Mouse (Mus musculus) megakaryocyte, embryonic 14.5 days (primary cell): Measurements from ENCODE around the gene Pfkl. TPM values are rescaled to one million over a fixed set of nuclear protein-coding genes. Genes with fewer than 3 reads are reported as not detected.
"Not testable (repeated sequence)": the region's sequence is repeated elsewhere in the genome, so short reads cannot be mapped to it uniquely, and the experiment has no call there.

ENCODE experiments used
- H3K27me3 ChIP-seq: replicated peaks from 2 replicates; pipeline ENCODE3; 2012; ENCODE audit warnings: inconsistent platforms
- H3K36me3 ChIP-seq: replicated peaks from 2 replicates; pipeline ENCODE3; 2012; ENCODE audit warnings: low read length, inconsistent platforms, mixed read lengths
- H3K4me1 ChIP-seq: 2 replicates; pipeline ENCODE4 v1.6.1; 2012; ENCODE audit warnings: inconsistent platforms
- H3K4me3 ChIP-seq: replicated peaks from 2 replicates; pipeline ENCODE3; 2012; ENCODE audit warnings: moderate library complexity, mild to moderate bottlenecking, inconsistent platforms
- H3K9me3 ChIP-seq: 2 replicates; pipeline ENCODE4 v1.6.1; 2012; ENCODE audit warnings: inconsistent platforms
- FLI1 ChIP-seq: IDR thresholded peaks from 2 replicates; pipeline ENCODE4 v1.6.1; 2012; ENCODE audit warnings: low read length, inconsistent platforms, mixed read lengths
- GATA1 ChIP-seq: IDR thresholded peaks from 3 replicates; pipeline ENCODE4 v1.6.1; 2012; ENCODE audit warnings: mixed read lengths, low read length, inconsistent platforms, borderline replicate concordance
- polyA plus RNA-seq: library from polyadenylated mRNA; stranded (reverse); fragments of >175 nt; gene quantifications from 2 replicates; pipeline ENCODE4 v1.2.3, GENCODE M21; 2012; ENCODE audit warnings: low replicate concordance; ENCODE audit not compliant: insufficient read depth

Gene Pfkl
- polyA plus RNA-seq, 1 experiment: 333 TPM

DNA sequence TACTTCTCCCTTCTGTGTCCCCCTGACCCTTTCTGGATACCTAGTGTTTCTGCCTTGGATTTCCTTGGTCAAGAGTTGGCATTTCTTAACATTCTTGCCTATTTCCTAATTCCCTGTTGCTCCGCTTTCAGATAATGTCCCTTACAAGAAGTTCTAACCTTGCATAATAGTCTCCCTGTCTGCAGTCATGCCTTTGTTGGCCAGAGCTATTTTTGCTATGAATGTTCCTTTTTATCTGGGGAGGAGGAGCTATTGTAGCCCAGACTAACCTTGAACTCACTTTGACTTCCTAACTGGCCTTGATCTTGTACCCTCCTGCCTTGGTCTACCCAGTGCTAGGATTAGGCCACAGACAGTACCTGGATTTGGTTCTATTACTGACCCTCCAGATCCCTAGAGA, 5.6 kb upstream of the Pfkl start:
- Histone ChIP-seq H3K4me1 (peaks cover 49% of the 10 kb centered on the region), H3K9me3 (peaks cover 4% of the 10 kb centered on the region; the same call in 1 of the 2 replicates), H3K27me3 (peaks cover 4% of the 10 kb centered on the region), H3K4me3 (no peak overlapping the region), H3K36me3 (no peaks in the 10 kb centered on the region)
- TF ChIP-seq GATA1 (no peak), FLI1 (no peak)

GRCm38 (mm10) chr10:78012661-78013495, 3.0 kb upstream of the Pfkl start:
- Histone ChIP-seq H3K4me1 (peaks cover 52% of the 10 kb centered on the region), H3K4me3 (peak overlapping the region; percentile 28), H3K9me3 (peaks cover 4% of the 10 kb centered on the region; the same call in 1 of the 2 replicates), H3K36me3 (peaks cover 10% of the 10 kb centered on the region), H3K27me3 (peaks cover 4% of the 10 kb centered on the region)
- TF ChIP-seq FLI1 (no peak), GATA1 (no peak)

GRCm38 (mm10) chr10:78011116-78011515, 1.2 kb upstream of the Pfkl start:
- Histone ChIP-seq H3K4me1 (peaks cover 58% of the 10 kb centered on the region), H3K36me3 (peaks cover 23% of the 10 kb centered on the region)
- H3K4me3 ChIP-seq, H3K27me3 ChIP-seq, H3K9me3 ChIP-seq: not testable (repeated sequence)

- no peak for TF ChIP-seq FLI1
- no peak for TF ChIP-seq GATA1
- Histone ChIP-seq H3K9me3 (peaks cover 4% of the 10 kb centered on the region; the same call in 1 of the 2 replicates), H3K4me3 (peak overlapping the region; percentile 90), H3K36me3 (peaks cover 31% of the 10 kb centered on the region), H3K4me1 (peaks cover 59% of the 10 kb centered on the region), H3K27me3 (no peaks in the 10 kb centered on the region)
Measured at GRCm38 (mm10) chr10:78010335-78010734, 452 bp upstream of the Pfkl start.

- H3K4me1 ChIP-seq: peaks cover 67% of the 10 kb centered on the region
Measured at GRCm38 (mm10) chr10:78009184-78009944, 519 bp downstream of the Pfkl start.

DNA sequence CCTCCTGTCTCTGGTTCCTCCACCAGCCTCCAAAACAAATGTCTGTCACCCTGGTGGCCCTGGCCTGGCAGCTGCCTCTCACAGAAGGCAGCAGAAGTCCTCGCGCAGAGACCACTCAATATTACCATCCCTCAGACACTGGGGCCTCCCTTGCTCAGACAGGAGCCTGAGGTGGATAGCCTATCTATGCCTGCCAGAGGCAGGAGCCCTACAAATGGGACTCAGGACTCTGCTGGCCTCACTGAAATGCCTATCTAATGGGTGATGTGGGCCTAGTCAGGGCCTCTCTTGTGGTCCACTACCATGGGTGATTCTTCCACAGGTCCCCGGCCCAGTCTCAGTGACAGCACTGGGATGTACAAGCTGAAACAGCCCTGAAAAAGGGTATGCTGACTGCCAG, 1.7 kb downstream of the Pfkl start:
- Histone ChIP-seq H3K4me3 (peak overlapping the region; percentile 99), H3K27me3 (no peaks in the 10 kb centered on the region), H3K9me3 (no peaks in the 10 kb centered on the region), H3K4me1 (peaks cover 66% of the 10 kb centered on the region), H3K36me3 (peaks cover 49% of the 10 kb centered on the region)
- TF ChIP-seq GATA1: no peak
- no peak for TF ChIP-seq FLI1

More at GRCm38 (mm10) chr10:78009184-78009944, 519 bp downstream of the Pfkl start:
- H3K9me3 ChIP-seq: no peaks in the 10 kb centered on the region
- peak overlapping the region; percentile 99 for H3K4me3 ChIP-seq
- TF ChIP-seq GATA1 (no peak), FLI1 (no peak)
- peaks cover 40% of the 10 kb centered on the region for H3K36me3 ChIP-seq
- H3K27me3 ChIP-seq: no peaks in the 10 kb centered on the region

DNA sequence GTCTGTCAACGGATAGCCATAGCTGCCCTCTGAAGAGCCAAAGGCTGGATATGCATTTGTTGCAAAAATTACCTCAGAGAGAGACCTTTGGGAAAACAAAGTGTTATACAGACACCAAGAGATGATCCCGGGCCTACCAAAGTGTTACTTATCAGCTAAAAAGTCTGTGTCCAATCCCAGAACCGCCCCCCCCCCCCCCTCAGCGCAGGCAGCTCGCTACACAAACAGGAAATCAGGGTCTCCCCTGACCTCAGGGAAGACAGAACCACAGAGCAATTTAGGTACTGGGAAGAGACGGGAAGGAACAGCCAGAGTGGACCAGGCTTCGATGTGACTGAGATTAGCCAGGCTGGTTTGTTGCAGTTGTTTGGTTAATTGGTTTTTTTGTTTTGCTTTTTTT, 2.7 kb downstream of the Pfkl start:
- no peak for TF ChIP-seq GATA1

GRCm38 (mm10) chr10:78005791-78006438, 4.0 kb downstream of the Pfkl start:
- TF ChIP-seq FLI1 (no peak), GATA1 (no peak)
- Histone ChIP-seq H3K4me1 (peaks cover 64% of the 10 kb centered on the region), H3K36me3 (peaks cover 71% of the 10 kb centered on the region), H3K27me3 (no peaks in the 10 kb centered on the region), H3K4me3 (peak overlapping the region; percentile 82), H3K9me3 (no peaks in the 10 kb centered on the region)

More for the DNA sequence above, 2.7 kb downstream of the Pfkl start:
- Histone ChIP-seq H3K4me3 (peak overlapping the region; percentile 82), H3K9me3 (no peaks in the 10 kb centered on the region), H3K27me3 (no peaks in the 10 kb centered on the region), H3K4me1 (peaks cover 60% of the 10 kb centered on the region), H3K36me3 (peaks cover 58% of the 10 kb centered on the region)

DNA sequence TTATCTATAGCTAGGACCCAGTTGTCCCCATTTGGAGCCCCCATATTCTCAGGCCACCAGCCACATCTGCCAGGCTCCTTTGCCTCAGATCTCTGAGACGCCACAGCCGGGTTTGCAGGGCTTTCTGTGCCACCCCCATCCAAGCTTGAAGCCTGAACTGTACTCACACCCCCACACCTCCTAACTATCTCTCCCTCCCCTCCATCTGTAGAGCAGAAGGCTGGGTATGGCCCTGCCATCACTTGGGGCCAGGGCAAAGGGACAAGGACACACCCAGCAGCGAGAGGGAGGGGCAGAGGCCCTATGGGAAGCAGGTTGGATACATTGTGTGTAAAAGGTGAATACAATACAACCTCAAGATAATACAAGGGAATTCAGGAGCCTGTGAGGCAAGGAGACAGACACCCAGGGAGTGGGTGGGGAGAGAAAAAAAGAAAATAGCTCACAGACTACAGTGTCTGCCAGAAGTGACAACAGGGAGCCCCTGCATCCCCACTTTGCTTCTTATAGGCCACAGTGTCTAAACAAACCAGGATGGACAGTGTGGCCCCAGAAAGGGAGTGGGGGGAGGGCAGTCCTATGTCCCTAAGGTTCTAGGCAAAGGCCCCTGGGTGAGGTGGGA, 5.3 kb downstream of the Pfkl start:
- no peaks in the 10 kb centered on the region for H3K9me3 ChIP-seq
- TF ChIP-seq FLI1 (no peak), GATA1 (no peak)
- H3K4me3 ChIP-seq: no peak overlapping the region
- peaks cover 54% of the 10 kb centered on the region for H3K4me1 ChIP-seq
- no peaks in the 10 kb centered on the region for H3K27me3 ChIP-seq
- peaks cover 84% of the 10 kb centered on the region for H3K36me3 ChIP-seq
